Mouse (Mus musculus) embryonic fibroblast, embryonic 13.5 days (primary cell): Measurements from ENCODE around the gene Trpc7. TPM values are rescaled to one million over a fixed set of nuclear protein-coding genes. Genes with fewer than 3 reads are reported as not detected.

ENCODE experiments used
- H3K27ac ChIP-seq: 2 replicates; pipeline ENCODE4 v1.5.1; 2012; ENCODE audit warnings: low read length, control low read depth, inconsistent platforms; ENCODE audit not compliant: insufficient read depth
- H3K4me1 ChIP-seq: 2 replicates; pipeline ENCODE4 v1.6.1; 2011; ENCODE audit warnings: low read length; ENCODE audit not compliant: control insufficient read depth, insufficient read depth
- H3K4me3 ChIP-seq: 2 replicates; pipeline ENCODE4 v1.5.1; 2011; ENCODE audit warnings: mild to moderate bottlenecking, control low read depth, low read length; ENCODE audit not compliant: insufficient read depth
- CTCF ChIP-seq: IDR thresholded peaks from 2 replicates; pipeline ENCODE4 v1.5.1; 2011; ENCODE audit warnings: mild to moderate bottlenecking, control low read depth, low read length, moderate library complexity, borderline replicate concordance; ENCODE audit not compliant: insufficient read depth
- POLR2A ChIP-seq: IDR thresholded peaks from 2 replicates; pipeline ENCODE4 v1.6.1; 2011; ENCODE audit warnings: low read depth, mild to moderate bottlenecking, control low read depth, low read length, moderate library complexity
- polyA plus RNA-seq: library from polyadenylated mRNA; stranded (reverse); fragments of >200 nt; gene quantifications from 2 replicates; pipeline ENCODE4 v1.2.4, GENCODE M21; 2011; ENCODE audit warnings: low read depth; ENCODE audit not compliant: missing spikeins, insufficient read length

Gene Trpc7
- polyA plus RNA-seq, 1 experiment: not detected

- TF ChIP-seq CTCF (no peak), POLR2A (no peak)
Measured at GRCm38 (mm10) chr13:56889888-56890287, 5.9 kb downstream of the Trpc7 start.

GRCm38 (mm10) chr13:56882931-56883330 lies 12.9 kb downstream of the Trpc7 start:
- Histone ChIP-seq H3K27ac (no peak overlapping the region), H3K4me3 (no peak overlapping the region), H3K4me1 (no peaks in the 10 kb centered on the region)
- no peak for TF ChIP-seq POLR2A
- no peak for TF ChIP-seq CTCF

More at GRCm38 (mm10) chr13:56889888-56890287, 5.9 kb downstream of the Trpc7 start:
- Histone ChIP-seq H3K4me3 (no peak overlapping the region), H3K27ac (no peak overlapping the region), H3K4me1 (no peaks in the 10 kb centered on the region)

GRCm38 (mm10) chr13:56864567-56864966 lies 31.2 kb downstream of the Trpc7 start:
- no peak overlapping the region for H3K4me3 ChIP-seq
- H3K4me1 ChIP-seq: no peaks in the 10 kb centered on the region
- no peak for TF ChIP-seq CTCF
- TF ChIP-seq POLR2A: no peak
- H3K27ac ChIP-seq: no peak overlapping the region

- H3K4me3 ChIP-seq: no peak overlapping the region
- no peak overlapping the region for H3K27ac ChIP-seq
- TF ChIP-seq POLR2A (no peak), CTCF (no peak)
- H3K4me1 ChIP-seq: no peaks in the 10 kb centered on the region
Measured at GRCm38 (mm10) chr13:56862011-56862410, 33.8 kb downstream of the Trpc7 start.

- Histone ChIP-seq H3K4me3 (no peak overlapping the region), H3K27ac (no peak overlapping the region), H3K4me1 (no peaks in the 10 kb centered on the region)
- TF ChIP-seq POLR2A: no peak
- TF ChIP-seq CTCF: no peak
Measured at GRCm38 (mm10) chr13:56854506-56854905, 41.3 kb downstream of the Trpc7 start.

- no peak overlapping the region for H3K4me3 ChIP-seq
- TF ChIP-seq CTCF (no peak), POLR2A (no peak)
- H3K27ac ChIP-seq: no peak overlapping the region
- H3K4me1 ChIP-seq: no peaks in the 10 kb centered on the region
Measured at GRCm38 (mm10) chr13:56853436-56853835, 42.4 kb downstream of the Trpc7 start.

- Histone ChIP-seq H3K4me1 (no peaks in the 10 kb centered on the region), H3K27ac (no peak overlapping the region), H3K4me3 (no peak overlapping the region)
- TF ChIP-seq POLR2A (no peak), CTCF (no peak)
Measured at GRCm38 (mm10) chr13:56845866-56846265, 49.9 kb downstream of the Trpc7 start.

GRCm38 (mm10) chr13:56815471-56815870 lies 80.3 kb downstream of the Trpc7 start:
- TF ChIP-seq CTCF (no peak), POLR2A (no peak)
- no peak overlapping the region for H3K4me3 ChIP-seq
- no peak overlapping the region for H3K27ac ChIP-seq
- no peaks in the 10 kb centered on the region for H3K4me1 ChIP-seq

GRCm38 (mm10) chr13:56806776-56807490 lies 88.9 kb downstream of the Trpc7 start:
- 0 out of 2 replicates have a peak overlapping the region, but pooled peaks have one; percentile 16 for H3K4me3 ChIP-seq
- peaks cover 3% of the 10 kb centered on the region; the same call in 1 of the 2 replicates for H3K4me1 ChIP-seq
- TF ChIP-seq POLR2A: no peak
- peak; percentile 94 for TF ChIP-seq CTCF
- no peak overlapping the region for H3K27ac ChIP-seq

GRCm38 (mm10) chr13:56805131-56805530 lies 90.7 kb downstream of the Trpc7 start:
- Histone ChIP-seq H3K4me1 (peaks cover 3% of the 10 kb centered on the region; the same call in 1 of the 2 replicates), H3K27ac (no peak overlapping the region), H3K4me3 (no peak overlapping the region)
- TF ChIP-seq CTCF: no peak
- TF ChIP-seq POLR2A: no peak

- no peak overlapping the region for H3K4me3 ChIP-seq
- H3K4me1 ChIP-seq: no peaks in the 10 kb centered on the region
- no peak overlapping the region for H3K27ac ChIP-seq
- TF ChIP-seq POLR2A (no peak), CTCF (no peak)
Measured at GRCm38 (mm10) chr13:56797459-56797858, 98.3 kb downstream of the Trpc7 start.
